Mouse (Mus musculus) forebrain, postnatal 0 days (tissue): ENCODE results near the gene Ugt1a1. TPM values are rescaled to one million over a fixed set of nuclear protein-coding genes. Genes with fewer than 3 reads are reported as not detected.

Source experiments
- ATAC-seq: fragments of 200-750 bp; cut with Nextera tagmentation; 2 replicates; pipeline ENCODE4 v1.8.0; 2017; ENCODE audit warnings: mild to moderate bottlenecking, moderate library complexity
- DNase-seq: peaks from one replicate; pipeline ENCODE4 v3.0.0-alpha.2; 2015
- H3K27ac ChIP-seq: fragments of 300-500 bp; sonication (generic); 2 replicates; pipeline ENCODE4 v1.5.1; 2014; ENCODE audit warnings: low read depth, mild to moderate bottlenecking, antibody characterized with exemption, low read length, moderate library complexity, mixed read lengths
- H3K27me3 ChIP-seq: fragments of 300-500 bp; sonication (generic); 2 replicates; pipeline ENCODE4 v1.6.1; 2014; ENCODE audit warnings: mild to moderate bottlenecking, low read length, mixed read lengths; ENCODE audit not compliant: insufficient read depth
- H3K36me3 ChIP-seq: fragments of 300-500 bp; sonication (generic); 2 replicates; pipeline ENCODE4 v1.6.1; 2014; ENCODE audit warnings: mild to moderate bottlenecking, moderate library complexity; ENCODE audit not compliant: insufficient read depth
- H3K4me1 ChIP-seq: fragments of 300-500 bp; sonication (generic); 2 replicates; pipeline ENCODE4 v1.6.1; 2014; ENCODE audit warnings: antibody characterized with exemption; ENCODE audit not compliant: insufficient read depth
- H3K4me2 ChIP-seq: fragments of 300-500 bp; sonication (generic); 2 replicates; pipeline ENCODE4 v1.6.1; 2014; ENCODE audit warnings: low read depth, mild to moderate bottlenecking, moderate library complexity
- H3K4me3 ChIP-seq: fragments of 300-500 bp; sonication (generic); 2 replicates; pipeline ENCODE4 v1.5.1; 2014; ENCODE audit warnings: low read depth, low read length, mixed read lengths
- H3K9ac ChIP-seq: fragments of 300-500 bp; sonication (generic); 2 replicates; pipeline ENCODE4 v1.6.1; 2014; ENCODE audit warnings: mild to moderate bottlenecking
- H3K9me3 ChIP-seq: fragments of 300-500 bp; sonication (generic); 2 replicates; pipeline ENCODE4 v1.6.1; 2016; ENCODE audit warnings: low read length
- CTCF ChIP-seq: sonication (generic); IDR thresholded peaks from 2 replicates; pipeline ENCODE4 v1.5.1; 2016; ENCODE audit warnings: antibody characterized with exemption, control low read depth, low read depth
- WGBS: fragments of 180-500 bp; shearing (Covaris S2); extraction: QIAGEN DNeasy Blood & Tissue Kit; methylation state at CpG from one replicate; pipeline ENCODE4 v1.1.7; 2014; 5-methylcytosine and 5-hydroxymethylcytosine counted together
- polyA plus RNA-seq: library from polyadenylated mRNA; unstranded; fragments of >200 nt; fragmentation: Nextera tagmentation; extraction: Ambion mirVana; gene quantifications from 2 replicates; pipeline ENCODE4 v1.2.1, GENCODE M21; 2015
- total RNA-seq: library from RNA; depleted of rRNA; stranded (reverse); fragments of >200 nt; gene quantifications from 2 replicates; pipeline ENCODE4 v1.2.3, GENCODE M21; 2014

Gene Ugt1a1
- total and polyA plus RNA-seq, 2 experiments from 2014 or later = 0.14 TPM; not detected in 1

- ATAC-seq = no peak
- no peaks in the 10 kb centered on the region for H3K27me3 ChIP-seq
- no peak for DNase-seq
These were observed 34.1 kb downstream of the Ugt1a1 start for GRCm38 (mm10) chr1:88245881-88246280.

GRCm38 (mm10) chr1:88246386-88246785 is 34.6 kb downstream of the Ugt1a1 start:
- TF ChIP-seq CTCF = no peak
- Histone ChIP-seq H3K4me2 (no peak overlapping the region), H3K9me3 (peaks cover 100% of the 10 kb centered on the region), H3K27me3 (no peaks in the 10 kb centered on the region), H3K36me3 (no peaks in the 10 kb centered on the region), H3K27ac (no peak overlapping the region), H3K4me3 (no peak overlapping the region), H3K4me1 (no peaks in the 10 kb centered on the region), H3K9ac (no peak overlapping the region)
- no peak for DNase-seq
- WGBS = 43% methylated on average over 6 of the region's 6 CpGs
- ATAC-seq = no peak

More at GRCm38 (mm10) chr1:88245881-88246280, 34.1 kb downstream of the Ugt1a1 start:
- H3K36me3 ChIP-seq = no peaks in the 10 kb centered on the region
- TF ChIP-seq CTCF = no peak
- peaks cover 100% of the 10 kb centered on the region for H3K9me3 ChIP-seq
- H3K4me2 ChIP-seq = no peak overlapping the region
- no peak overlapping the region for H3K27ac ChIP-seq
- 80% methylated on average over 6 of the region's 6 CpGs for WGBS
- H3K4me3 ChIP-seq = no peak overlapping the region
- no peaks in the 10 kb centered on the region for H3K4me1 ChIP-seq
- H3K9ac ChIP-seq = no peak overlapping the region

- H3K27me3 ChIP-seq = no peaks in the 10 kb centered on the region
- no peaks in the 10 kb centered on the region for H3K4me1 ChIP-seq
- DNase-seq (no peak), ATAC-seq (no peak)
- TF ChIP-seq CTCF = no peak
- peaks cover 96% of the 10 kb centered on the region for H3K9me3 ChIP-seq
- H3K36me3 ChIP-seq = no peaks in the 10 kb centered on the region
- no peak overlapping the region for H3K9ac ChIP-seq
- 46% methylated on average over 2 of the region's 2 CpGs for WGBS
- no peak overlapping the region for H3K4me2 ChIP-seq
- H3K4me3 ChIP-seq = no peak overlapping the region
- H3K27ac ChIP-seq = no peak overlapping the region
These were observed 35.9 kb downstream of the Ugt1a1 start for GRCm38 (mm10) chr1:88247660-88248059.

GRCm38 (mm10) chr1:88248658-88249057 is 36.9 kb downstream of the Ugt1a1 start:
- no peak for TF ChIP-seq CTCF
- H3K36me3 ChIP-seq = no peaks in the 10 kb centered on the region
- WGBS = 64% methylated on average over 4 of the region's 4 CpGs
- no peaks in the 10 kb centered on the region for H3K27me3 ChIP-seq
- H3K4me2 ChIP-seq = no peak overlapping the region
- no peak overlapping the region for H3K9ac ChIP-seq
- DNase-seq (no peak), ATAC-seq (no peak)
- no peaks in the 10 kb centered on the region for H3K4me1 ChIP-seq
- peaks cover 96% of the 10 kb centered on the region for H3K9me3 ChIP-seq
- H3K27ac ChIP-seq = no peak overlapping the region
- H3K4me3 ChIP-seq = no peak overlapping the region

- no peaks in the 10 kb centered on the region for H3K27me3 ChIP-seq
- 80% methylated on average over 7 of the region's 7 CpGs for WGBS
- no peaks in the 10 kb centered on the region for H3K4me1 ChIP-seq
- H3K27ac ChIP-seq = no peak overlapping the region
- DNase-seq (no peak), ATAC-seq (no peak)
- no peak for TF ChIP-seq CTCF
- no peak overlapping the region for H3K9ac ChIP-seq
- peaks cover 96% of the 10 kb centered on the region for H3K9me3 ChIP-seq
- no peak overlapping the region for H3K4me3 ChIP-seq
- H3K36me3 ChIP-seq = no peaks in the 10 kb centered on the region
- no peak overlapping the region for H3K4me2 ChIP-seq
These were observed 37.8 kb downstream of the Ugt1a1 start for GRCm38 (mm10) chr1:88249596-88249995.

- ATAC-seq (no peak), DNase-seq (no peak)
- Histone ChIP-seq H3K4me2 (no peak overlapping the region), H3K4me3 (no peak overlapping the region), H3K27me3 (no peaks in the 10 kb centered on the region), H3K9me3 (peaks cover 96% of the 10 kb centered on the region), H3K27ac (no peak overlapping the region), H3K4me1 (no peaks in the 10 kb centered on the region), H3K9ac (no peak overlapping the region), H3K36me3 (no peaks in the 10 kb centered on the region)
- no peak for TF ChIP-seq CTCF
- 83% methylated on average over 5 of the region's 5 CpGs for WGBS
These were observed 38.3 kb downstream of the Ugt1a1 start for GRCm38 (mm10) chr1:88250023-88250422.

- Histone ChIP-seq H3K27me3 (no peaks in the 10 kb centered on the region), H3K4me2 (no peak overlapping the region), H3K9ac (no peak overlapping the region), H3K4me3 (no peak overlapping the region), H3K4me1 (no peaks in the 10 kb centered on the region), H3K36me3 (no peaks in the 10 kb centered on the region), H3K27ac (no peak overlapping the region), H3K9me3 (peaks cover 96% of the 10 kb centered on the region)
- TF ChIP-seq CTCF = no peak
- DNase-seq (no peak), ATAC-seq (no peak)
- 78% methylated on average over 8 of the region's 8 CpGs for WGBS
These were observed 41.3 kb downstream of the Ugt1a1 start for GRCm38 (mm10) chr1:88253106-88253505.

GRCm38 (mm10) chr1:88253540-88253939 is 41.8 kb downstream of the Ugt1a1 start:
- Histone ChIP-seq H3K4me2 (no peak overlapping the region), H3K9ac (no peak overlapping the region), H3K4me3 (no peak overlapping the region), H3K9me3 (peaks cover 92% of the 10 kb centered on the region), H3K36me3 (no peaks in the 10 kb centered on the region), H3K27ac (no peak overlapping the region), H3K27me3 (no peaks in the 10 kb centered on the region), H3K4me1 (no peaks in the 10 kb centered on the region)
- ATAC-seq = no peak
- 68% methylated on average over 6 of the region's 6 CpGs for WGBS
- DNase-seq = no peak
- TF ChIP-seq CTCF = no peak
